Mouse (Mus musculus) layer of hippocampus, adult 9-10 months (tissue): ENCODE measurements around the gene Hrk.
A peak's percentile ranks its signal among the peaks of the same experiment; 100 is the strongest.

Source experiments
- DNase-seq: peaks from one replicate; pipeline ENCODE4 v3.0.0; 2022; ENCODE audit warnings: low spot score

Gene Hrk

GRCm38 (mm10) chr5:118165462-118165861, 1.0 kb downstream of the Hrk start:
- DNase-seq = no peak

- no peak for DNase-seq
Measured at GRCm38 (mm10) chr5:118167561-118167995, 3.1 kb downstream of the Hrk start.

- no peak for DNase-seq
Measured at GRCm38 (mm10) chr5:118169222-118170221, 5.1 kb downstream of the Hrk start.

GRCm38 (mm10) chr5:118170888-118171529, 6.6 kb downstream of the Hrk start:
- no peak for DNase-seq

GRCm38 (mm10) chr5:118171665-118172064, 7.2 kb downstream of the Hrk start:
- DNase-seq = no peak

GRCm38 (mm10) chr5:118172078-118172723, 7.8 kb downstream of the Hrk start:
- DNase-seq = no peak

GRCm38 (mm10) chr5:118174310-118175009, 10.0 kb downstream of the Hrk start:
- DNase-seq = no peak

- DNase-seq = no peak
Measured at GRCm38 (mm10) chr5:118175137-118175536, 10.7 kb downstream of the Hrk start.

GRCm38 (mm10) chr5:118177640-118178039, 13.2 kb downstream of the Hrk start:
- no peak for DNase-seq

GRCm38 (mm10) chr5:118186903-118187633, 22.6 kb downstream of the Hrk start:
- no peak for DNase-seq

- DNase-seq = no peak
Measured at GRCm38 (mm10) chr5:118188356-118188755, 23.9 kb downstream of the Hrk start.

GRCm38 (mm10) chr5:118190491-118190890, 26.0 kb downstream of the Hrk start:
- no peak for DNase-seq

- no peak for DNase-seq
Measured at GRCm38 (mm10) chr5:118192221-118192620, 27.8 kb downstream of the Hrk start.

- DNase-seq = no peak
Measured at GRCm38 (mm10) chr5:118197421-118197820, 33.0 kb downstream of the Hrk start.

GRCm38 (mm10) chr5:118199670-118200069, 35.2 kb downstream of the Hrk start:
- no peak for DNase-seq

- no peak for DNase-seq
Measured at GRCm38 (mm10) chr5:118204675-118205440, 40.4 kb downstream of the Hrk start.

GRCm38 (mm10) chr5:118205852-118206251, 41.4 kb downstream of the Hrk start:
- DNase-seq = no peak

- no peak for DNase-seq
Measured at GRCm38 (mm10) chr5:118214012-118214411, 49.6 kb downstream of the Hrk start.

- no peak for DNase-seq
Measured at GRCm38 (mm10) chr5:118214418-118215154, 50.1 kb downstream of the Hrk start.

GRCm38 (mm10) chr5:118217410-118217809, 53.0 kb downstream of the Hrk start:
- peak; percentile 50 for DNase-seq
